Mouse (Mus musculus) adrenal gland, adult (tissue): ENCODE measurements around the gene Npvf.
A peak's percentile ranks its signal among the peaks of the same experiment; 100 is the strongest.

Source experiments
- DNase-seq, 2 experiments: peaks; one replicate each; pipeline ENCODE4 v3.0.0; 2022 to 2023; ENCODE audit warnings: low spot score in 1 of 2; ENCODE audit not compliant: inconsistent age in 2 of 2

Gene Npvf

DNA sequence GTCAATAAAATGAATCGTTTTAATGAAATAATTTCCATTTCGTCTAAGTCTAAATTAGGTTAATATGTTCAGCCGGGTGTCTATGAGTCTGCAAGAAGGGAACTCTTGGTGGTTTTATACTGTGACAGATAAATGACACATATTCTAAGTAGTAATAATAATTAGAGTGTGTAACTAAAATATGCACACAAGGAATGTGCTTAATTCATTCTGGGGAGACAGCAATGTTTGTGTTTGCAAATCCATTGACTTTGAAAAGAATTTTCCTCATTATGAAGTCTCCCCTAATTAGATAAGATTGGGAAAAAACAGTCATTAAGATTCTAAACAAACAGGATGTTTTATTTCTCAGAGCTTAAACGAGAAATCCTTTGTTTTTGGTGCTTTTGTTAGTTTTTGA, at the start of gene Npvf:
TSS of gene Npvf (minus strand) at position 84 of the 400 bp plus-strand sequence.
- no peak for DNase-seq

DNA sequence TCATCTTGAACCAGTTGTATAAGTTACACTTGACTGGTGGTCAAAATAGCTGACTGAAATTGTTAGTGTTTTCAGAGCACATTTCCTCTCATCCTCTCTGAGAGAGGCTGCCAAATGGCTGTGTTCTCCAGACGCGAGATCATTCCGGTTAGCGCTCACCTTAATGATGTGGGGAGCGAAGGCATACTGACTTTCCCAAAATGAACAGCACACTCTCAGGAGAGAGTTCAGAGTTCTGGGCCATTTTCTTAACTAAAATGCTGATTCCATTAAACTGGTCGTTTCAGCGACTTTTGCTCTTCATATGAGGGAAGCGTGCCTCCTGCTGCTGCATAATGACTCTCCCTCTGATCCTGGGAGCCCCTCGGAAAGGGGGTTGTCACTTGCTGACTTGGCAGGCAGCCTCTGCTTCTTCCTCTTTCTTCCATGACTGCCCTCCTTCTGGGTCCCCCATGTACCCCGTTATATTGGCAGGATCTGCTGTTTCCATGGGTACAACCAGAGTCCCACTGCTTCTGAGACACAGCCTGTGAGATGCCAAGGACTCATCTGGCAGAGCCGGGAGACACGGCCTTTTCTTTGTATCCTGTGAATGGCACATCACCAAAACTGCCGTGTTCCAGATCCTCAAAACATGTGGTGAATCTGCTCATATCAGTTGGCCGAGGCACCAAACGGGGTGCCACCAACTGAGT, 35.0 kb upstream of the Npvf start:
- DNase-seq: no peak

DNA sequence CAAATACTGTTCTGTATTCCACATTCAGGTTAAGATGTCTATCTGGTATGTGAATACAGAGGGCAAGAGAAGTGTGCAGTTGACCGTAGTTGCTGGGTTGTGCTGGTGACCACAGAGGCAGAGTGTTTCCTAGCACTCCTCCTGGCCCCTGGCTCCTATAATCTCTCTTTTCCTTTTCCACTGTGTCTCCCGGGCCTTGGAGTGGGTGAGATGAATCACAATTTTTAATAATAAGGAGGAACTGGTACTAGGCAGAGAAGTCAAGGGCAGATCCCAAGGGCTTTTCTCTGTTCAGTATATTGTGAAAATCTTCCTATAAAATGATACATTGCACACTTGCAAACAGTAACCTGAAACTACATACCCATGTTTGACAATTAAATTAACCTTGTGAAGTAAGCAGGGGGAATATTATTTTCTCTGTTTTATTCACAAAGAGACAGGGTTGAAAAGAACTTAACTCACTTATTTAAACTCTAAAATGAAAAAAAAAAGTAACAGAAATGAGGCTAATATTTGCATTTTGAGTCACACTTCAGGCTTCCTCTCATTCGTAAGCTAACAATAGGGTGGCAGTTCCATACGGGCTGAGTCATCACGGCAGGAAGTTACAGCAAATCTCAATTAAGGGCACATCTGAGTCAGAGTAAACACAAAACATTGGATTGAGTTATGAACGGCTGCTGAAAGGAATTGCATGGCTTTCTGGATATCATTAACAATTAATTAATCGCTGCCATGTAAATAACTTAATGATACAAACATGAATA, 30.6 kb upstream of the Npvf start:
- peak; percentile 6 to 67 for DNase-seq

DNA sequence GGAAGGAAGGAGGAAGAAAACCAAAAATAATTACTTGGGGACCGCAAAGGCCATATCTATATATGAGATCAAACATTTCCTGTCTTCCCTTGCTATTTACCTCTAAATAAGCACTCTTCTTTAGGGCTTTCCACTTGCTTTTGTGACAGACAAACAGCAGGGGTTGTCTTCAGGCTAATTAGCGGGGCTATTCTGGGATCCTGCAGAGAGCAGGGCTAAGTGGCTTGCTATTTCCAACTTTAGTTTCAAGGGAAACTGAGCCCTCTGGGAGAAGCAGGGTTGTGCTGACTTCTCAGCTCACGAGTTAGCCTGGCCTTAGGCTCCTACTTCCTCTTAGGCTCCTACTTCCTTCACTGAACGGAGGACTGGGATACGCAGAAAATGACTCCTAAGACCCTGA, 27.3 kb upstream of the Npvf start:
- DNase-seq: no peak

DNA sequence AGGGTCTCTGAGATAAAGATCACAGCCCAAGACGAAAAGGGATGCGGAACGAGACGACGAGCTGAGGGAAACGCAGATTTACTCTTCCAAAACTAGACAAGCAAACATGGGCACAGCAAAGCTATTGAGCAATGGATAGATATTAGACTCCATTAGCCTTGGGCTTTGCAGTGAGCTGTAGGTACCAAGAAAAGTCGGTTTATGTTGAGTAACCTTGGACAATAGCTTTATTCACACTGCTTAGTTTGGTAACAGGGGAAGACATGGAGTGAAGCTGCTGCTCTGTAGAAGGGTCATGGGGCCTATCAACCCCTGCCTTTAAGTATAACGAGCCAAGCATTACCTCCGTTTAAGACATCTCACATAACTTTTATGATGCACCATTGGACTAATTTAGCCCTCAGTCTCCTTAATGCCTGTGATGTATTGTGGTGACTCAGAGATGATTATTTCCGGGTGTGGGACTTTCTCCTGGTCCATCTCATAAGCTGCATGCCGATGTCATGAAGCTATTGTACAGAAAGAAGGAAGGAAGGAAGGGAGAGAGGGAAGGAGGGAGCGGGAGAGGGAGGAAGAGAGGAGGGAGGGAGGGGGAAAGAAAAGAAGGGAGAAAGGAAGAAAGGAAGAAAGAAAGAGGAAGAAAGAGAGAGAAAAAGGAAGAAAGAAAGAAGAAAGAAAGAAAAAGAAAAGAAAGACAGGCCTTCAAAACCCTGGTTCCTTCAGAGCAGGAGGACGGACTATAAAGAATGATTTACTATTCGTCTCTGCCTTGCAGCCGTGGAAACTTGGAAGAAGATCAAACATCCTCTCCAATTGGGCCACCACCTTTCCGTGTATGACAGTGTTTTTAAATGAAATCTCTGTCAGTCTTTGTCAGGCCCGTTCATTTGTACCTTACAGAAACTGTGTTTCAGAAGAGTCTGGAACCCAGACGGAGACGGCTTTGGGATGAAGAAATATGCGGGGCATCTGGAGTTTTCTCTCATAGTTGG, 26.3 kb upstream of the Npvf start:
- DNase-seq: peak in 1 of 2 experiments; percentile 45

DNA sequence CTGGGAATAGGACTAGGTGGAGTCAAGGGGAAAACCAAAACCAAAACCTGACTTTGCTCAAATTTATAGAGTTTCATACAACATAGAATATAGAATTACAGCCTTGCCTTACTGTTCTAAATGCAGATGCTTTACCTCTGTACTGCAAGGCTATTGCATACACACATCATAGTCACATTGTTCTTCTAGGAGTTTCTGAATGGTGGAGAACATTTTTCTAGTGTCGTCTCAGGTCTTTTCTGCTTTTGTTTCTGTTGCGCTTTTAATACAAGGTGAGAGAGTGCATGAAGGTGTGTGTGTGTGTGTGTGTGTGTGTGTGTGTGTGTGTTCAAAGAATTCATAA, 25.2 kb upstream of the Npvf start:
- no peak for DNase-seq

DNA sequence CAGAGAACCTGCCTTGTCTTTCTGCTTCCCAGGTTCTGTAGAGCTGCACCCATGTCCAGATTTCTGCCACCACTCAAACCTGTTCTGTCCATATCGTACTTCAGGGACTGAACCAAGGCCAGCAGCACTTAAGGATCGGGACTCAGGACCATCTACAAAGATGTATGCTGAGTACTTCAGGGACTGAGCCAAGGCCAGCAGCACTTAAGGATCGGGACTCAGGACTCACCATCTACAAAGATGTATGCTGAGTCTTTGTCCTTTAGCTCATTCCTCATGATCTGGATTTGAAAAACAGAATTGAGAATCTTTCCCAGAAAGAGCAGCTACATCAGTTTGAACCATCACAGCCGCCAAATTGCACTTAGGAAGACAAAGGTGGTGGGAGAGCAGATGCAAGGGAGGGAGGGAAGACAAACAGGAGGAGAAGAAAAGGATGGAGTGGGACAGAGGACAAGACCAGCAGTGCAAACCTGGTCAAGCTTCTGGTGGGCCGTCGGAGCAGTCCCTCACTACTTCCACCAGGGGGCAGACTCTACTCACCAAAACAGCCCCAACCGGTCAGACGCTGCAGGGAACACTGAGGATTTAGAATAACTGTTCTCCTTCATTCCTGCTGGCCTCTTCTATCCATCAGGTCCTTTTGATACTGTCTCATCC, 24.7 kb upstream of the Npvf start:
- peak; percentile 57 to 90 for DNase-seq

DNA sequence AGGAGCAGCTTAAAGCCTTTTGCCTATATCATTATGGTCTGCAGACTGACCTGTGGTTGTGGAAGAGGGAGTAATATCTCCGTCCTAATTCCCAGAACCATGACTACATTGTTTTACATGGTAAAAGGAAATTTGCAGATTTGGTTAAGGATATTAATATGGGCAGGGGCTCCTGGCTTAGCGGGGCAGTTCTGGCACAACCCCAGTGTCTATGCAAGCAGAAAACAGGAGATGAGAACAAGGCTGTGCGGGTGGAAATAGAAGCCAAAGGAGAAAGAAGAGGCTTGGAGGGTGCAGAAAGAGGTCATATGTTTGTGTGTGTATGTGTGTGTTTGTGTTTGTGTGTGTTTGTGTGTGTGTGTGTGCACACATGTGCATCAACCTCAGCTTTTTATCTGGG, 17.0 kb upstream of the Npvf start:
- no peak for DNase-seq

DNA sequence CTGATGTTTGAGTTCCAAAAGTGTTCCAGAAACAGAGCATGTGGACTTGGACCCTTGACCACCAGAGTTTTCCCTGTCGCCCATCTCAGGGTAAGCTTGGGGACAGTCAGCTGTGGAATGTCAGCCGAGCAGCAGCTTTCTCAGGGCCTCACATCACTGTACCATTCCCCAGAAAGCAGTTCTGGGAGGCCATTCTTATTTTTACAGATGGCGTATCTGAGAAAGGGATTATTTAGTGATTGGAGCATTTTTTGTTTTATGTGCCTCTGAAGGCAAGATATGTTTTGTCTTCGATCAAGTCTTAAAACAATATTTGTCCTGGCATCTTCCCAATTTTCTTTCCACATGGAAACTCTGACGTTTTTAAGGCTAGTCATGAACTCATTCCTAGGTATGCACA, 12.7 kb upstream of the Npvf start:
- no peak for DNase-seq

DNA sequence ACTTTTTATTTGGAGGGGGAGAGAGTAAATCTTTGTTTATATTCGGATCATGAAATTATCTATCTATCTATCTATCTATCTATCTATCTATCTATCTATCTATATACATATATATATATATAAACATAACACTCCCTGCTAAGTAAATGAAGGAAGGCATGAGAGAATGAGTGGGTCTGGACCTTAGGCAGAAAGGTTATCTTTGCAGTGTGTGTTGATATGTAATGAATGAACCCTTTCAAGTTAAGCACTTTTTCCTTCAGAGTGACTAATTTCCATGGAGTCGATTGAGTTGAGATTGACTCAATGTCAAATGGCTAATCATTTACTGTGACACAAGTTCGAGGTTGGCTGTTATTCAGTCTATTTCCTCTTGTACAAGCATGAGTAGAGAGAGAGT, 10.8 kb upstream of the Npvf start:
- DNase-seq: no peak

DNA sequence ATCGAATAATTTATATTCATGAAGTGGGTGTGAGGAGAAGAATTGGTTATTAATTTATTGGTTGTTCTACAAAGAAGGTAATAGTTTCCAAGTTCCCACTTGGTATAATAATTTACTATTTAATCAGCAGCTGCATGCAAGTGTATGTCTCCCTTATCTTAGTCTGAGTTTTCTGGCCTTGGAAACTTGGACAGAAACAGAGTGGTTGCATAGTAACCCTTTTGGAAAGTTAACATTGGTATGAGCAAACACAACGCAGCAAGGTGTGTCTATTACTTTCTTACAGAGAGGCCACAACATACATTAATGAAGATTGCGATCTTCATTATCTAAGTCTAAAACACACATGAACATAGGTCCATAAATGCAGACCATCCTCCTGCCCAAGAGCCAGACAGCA, 10.0 kb upstream of the Npvf start:
- DNase-seq: no peak

DNA sequence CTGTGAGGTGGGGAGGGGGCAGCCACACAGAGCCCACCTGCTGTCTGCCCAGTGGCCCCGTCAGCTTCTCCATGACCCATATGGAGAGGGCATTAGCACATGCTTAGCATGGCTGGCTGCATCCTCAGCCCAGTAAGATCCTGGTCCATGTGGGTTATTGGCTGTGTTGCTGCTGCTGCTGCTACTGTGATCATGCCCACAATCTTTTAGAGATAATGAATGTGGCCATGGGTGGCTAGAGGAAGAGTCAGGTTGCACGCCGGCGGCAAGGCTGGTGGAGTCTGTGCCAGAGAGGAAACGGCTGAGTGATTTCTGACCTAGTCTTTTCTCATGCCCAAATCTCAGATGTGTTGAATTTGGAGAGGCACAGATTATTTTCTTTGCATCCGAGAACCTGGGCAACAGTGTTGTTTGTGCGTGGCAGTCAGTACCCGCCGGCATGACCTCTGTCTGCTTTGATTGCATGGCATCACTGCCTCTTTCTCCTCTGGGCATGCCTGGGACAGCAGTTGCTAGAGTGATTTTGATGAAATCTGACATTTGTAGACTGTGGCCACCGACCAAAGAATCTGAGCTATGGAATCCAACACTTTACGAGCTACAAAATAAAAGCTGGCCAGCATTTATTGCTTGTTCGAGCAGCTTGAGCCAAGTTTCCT, 8.8 kb upstream of the Npvf start:
- DNase-seq: no peak

DNA sequence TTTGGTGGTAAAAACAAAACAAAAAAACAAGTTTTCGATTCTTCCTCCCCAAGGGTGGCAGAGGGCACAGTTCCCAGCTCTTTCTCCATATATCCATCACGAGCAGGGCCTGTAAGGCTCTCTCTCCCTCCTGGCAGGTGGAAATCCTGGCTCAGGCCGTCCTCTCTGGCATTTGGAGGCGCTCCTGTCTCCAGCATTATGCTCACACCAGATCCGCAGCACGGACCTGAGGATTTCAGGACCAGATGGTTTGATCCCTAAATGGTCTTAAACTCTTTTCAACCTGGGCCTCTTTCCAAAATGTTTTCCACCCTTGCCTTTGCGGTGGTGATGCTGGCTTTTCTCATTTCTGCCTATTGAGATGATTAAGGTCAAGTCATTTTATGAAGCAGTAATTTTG, 7.5 kb upstream of the Npvf start:
- DNase-seq: no peak

DNA sequence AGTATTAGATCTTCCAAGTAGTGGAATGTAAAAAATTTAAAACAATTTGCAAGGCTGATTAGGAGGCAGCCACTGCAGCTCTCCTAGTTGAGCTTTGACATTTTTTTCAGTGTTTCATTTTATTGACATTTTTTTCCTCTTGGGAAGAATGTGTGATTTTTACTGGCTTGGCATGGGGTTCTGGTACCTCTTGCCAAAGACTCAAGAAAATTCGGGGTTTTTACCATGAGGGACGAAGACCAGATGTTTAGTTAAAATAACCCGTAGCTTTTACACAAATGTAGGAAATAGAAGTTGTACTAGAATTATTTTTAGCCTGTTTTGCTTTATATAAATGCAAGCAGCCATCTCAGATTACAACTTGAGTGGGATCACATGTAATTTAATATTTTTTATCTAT, 4.2 kb upstream of the Npvf start:
- no peak for DNase-seq

DNA sequence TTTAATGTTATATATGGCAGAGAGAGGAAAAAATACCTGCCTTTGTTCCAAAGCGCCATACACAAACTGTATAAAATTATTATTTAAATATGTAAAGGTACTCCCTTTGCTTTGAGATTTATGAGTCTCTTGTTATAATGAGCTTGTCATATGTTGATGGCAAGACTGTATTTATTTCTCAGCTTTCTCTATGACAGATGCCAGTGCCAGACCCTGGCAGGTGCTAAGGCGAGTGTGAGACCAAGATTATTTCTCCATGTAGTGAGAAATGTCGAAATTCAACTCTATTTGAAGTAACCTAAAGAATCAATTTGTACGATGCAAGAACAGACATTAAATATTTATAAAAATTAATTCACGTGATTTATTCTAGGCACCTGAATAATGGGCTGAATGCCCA, 3.8 kb upstream of the Npvf start:
- DNase-seq: no peak

DNA sequence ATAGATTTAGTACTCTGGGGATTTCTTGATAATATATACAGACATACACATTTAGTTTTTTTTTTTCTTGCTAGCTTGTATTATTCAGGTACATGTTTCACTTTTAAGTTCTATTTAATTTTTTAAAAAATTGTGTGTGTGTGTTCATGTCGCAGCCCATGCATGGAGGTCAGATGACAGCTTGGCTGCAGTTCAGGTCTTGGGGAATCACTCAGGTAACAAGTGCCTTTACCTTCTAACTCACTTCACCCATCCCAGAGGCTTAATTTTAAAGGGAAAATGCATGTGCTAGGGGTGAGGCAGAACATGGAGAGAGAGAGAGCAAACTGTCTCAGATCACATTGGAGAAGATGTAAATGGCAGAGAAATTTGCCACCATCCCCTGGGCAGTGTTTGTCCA, 2.2 kb upstream of the Npvf start:
- no peak for DNase-seq

DNA sequence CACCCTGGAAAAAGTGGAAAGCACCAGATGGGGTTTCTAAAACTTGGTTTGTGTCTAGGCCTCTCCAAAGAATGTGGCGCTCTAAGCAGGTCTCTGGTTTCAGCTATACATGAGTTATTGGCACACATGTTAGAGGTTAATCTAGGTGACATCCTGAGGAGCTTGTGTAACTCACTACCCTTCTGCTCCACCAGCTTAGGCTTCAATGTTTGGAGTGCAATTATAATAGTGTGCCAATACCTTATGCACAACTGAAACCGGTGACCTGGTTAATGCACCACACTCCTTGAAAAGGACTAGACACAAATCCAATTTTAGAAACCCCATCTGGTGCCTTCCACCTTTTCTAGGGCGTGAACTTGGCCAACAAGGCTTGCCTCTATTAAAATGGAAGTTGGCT, 1.7 kb upstream of the Npvf start:
- no peak for DNase-seq

DNA sequence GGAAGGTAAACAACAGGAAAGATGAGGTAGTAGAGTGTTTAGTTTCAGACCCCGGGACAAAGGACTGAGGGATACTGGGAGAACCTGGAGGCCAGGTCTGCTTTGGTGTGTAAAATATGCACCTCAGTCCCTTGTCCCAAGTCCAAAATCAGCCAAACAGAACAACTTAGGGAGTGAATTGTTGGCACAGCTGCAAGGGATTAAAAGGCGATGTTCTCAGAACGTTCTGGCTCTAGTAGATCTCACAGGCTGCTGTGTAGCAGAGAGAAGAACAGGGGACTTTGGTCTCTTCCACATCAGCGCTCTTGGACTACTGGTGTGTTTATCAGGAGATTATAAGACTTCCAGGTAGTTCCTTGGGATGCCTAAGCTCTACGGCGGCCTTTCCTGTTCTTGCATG, 6.6 kb downstream of the Npvf start:
- no peak for DNase-seq

DNA sequence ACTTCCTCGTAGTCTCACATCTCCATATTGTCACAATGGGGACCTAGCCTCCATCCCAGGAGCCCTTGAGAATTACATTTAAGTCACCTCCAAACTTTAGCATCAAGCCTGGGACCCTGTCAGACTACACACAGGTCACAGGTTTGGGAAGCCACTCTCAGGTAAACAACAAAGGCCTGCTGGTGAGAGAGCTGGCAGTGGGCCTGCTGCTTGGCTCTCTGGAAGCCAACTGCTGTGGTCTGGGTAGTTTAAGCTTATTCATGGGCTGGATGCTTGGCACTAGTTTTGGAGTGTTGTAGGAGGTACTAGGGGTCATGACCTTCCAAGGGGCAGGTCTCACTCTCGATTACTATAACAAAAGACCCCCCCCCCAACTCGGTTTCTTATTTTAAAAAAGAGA, 7.6 kb downstream of the Npvf start:
- DNase-seq: no peak

DNA sequence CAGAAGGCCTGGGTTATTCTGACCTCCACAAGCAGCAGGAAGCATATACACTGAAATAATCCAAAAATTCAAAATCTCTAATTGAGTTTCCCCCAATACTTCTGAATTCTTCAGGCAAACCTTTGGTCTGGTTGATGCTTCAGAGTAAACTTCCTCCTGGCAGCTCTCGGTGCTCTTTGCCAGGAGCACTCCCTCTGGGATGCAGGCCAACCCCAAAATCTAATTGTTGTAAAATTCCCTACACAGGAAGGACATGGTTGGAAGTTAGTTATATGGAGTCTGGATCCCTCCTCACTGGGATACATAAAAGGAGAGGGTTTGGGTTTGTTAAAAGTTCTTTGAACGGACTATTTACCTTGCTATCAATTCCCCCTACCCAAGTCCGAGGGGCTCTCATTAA, 9.5 kb downstream of the Npvf start:
- DNase-seq: no peak

DNA sequence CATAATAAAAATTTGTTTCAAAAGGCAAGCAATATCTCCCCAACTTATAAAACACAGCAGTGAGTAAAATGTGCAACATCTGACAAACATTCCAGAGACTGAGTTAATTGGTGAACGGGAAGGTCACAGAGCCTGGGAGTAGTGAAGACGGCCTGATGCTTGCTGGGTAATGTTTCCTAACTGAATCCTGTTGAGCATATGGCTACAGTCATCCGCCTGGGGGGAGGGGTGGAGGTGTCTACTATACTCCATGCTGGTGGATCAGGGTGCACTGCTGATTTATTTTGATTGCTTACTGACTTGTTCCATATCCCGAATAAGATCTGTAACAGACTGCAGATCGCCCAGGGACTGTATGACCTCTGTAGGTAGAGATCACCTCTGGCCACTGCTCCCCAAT, 12.3 kb downstream of the Npvf start:
- DNase-seq: no peak
